Mouse (Mus musculus) kidney, adult 11 months (tissue): ENCODE measurements around the gene Naf1.

ENCODE experiments used
- DNase-seq: peaks from one replicate; pipeline ENCODE4 v3.0.0; 2022

Naf1 gene

DNA sequence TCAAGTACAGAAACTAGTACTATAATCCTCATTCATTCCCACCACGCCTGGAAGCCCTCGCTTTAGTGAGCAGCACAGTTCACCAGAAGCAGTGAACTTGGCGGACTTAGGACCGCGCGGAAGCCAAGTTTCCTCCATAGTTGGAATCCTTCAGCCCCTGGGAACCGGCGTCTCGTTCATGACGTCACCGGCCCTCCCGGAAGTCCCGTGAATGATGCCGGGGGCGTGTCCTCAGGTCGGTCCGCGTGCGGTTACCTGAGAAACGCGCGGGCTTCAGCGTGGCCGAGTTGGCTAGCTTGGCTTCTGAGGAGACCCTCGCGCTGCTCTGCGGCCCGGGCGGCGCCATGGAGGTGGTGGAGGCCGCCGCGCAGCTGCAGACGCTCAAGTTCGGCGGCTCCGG lies at the start of gene Naf1:
TSS of gene Naf1 (plus strand) at position 195 of the 400 bp plus-strand sequence.
- DNase-seq = peak; percentile 93

DNA sequence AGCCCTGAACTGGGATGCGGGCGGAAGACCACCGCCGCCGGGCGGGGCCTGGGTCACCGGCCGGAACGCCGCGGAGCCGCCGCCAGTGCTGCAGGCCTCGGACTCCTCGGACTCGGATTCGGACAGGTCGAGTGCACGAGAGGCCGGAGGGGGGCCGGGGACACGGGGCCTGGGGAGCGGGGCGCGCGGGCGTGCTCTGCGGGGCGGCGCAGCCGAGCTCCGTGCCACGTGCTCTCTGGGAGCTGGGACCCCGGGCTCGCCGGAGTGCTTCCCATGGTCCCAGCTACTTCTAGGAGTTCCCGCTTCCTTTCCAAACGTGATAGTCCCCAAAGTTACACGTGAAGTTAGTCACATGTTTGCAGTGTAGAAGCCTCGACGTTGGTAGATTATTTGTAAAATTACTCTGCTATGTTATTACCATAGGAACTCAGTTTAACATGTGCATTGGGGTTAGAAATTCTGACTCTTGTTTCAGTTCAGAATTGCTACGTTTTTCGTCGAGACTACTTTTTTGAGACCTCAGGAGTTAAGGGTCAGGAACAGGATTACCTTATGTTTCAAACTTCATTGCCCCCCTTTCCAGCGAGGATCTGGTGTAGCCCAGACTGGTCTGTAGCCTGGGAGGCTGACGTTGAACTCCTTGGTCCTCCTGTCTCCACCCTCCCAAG lies 1.0 kb downstream of the Naf1 start:
- DNase-seq = peak; percentile 13

DNA sequence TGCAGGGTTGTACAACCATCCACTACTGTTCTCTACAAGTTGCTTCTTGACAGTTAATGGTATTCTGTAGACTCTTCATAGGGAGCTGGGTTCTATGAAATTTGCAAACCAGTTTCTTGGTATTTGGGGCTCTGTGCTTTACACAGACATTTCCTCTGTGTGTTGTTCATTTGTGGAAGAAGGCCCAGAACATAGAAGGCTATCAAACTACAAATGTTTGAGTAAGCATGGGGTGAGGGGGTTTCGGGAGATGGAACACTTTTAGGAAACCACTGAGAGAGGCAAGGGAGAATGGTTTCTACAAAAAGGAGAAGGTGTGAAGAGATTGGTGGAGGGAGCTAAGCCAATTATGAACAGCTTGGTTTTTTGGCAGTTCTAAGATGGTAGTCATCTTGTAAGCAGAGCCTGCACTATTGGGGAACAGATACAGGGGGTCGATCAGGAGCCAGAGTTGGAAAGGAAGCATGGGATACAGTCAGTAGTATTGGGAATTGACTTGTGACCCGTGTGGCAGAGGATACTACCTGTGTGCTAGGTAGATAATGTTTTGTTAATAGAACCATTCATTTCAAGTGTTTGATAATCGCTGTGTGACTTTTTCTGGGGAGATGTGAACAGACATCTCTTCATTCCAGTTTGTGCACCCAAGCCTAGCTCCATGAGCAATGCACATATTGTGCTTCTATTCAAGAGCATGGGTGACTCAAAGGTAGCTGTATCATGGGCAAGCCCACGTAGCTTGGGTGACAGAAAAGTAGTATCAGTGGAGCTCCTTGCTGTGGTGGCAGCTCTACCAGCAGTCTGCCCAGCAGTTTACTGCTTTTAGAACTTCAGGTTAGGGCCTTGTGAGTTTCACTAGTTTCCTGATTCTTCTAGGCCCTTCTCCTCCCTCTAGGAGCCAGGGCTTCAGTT lies 1.8 kb downstream of the Naf1 start:
- DNase-seq = no peak

DNA sequence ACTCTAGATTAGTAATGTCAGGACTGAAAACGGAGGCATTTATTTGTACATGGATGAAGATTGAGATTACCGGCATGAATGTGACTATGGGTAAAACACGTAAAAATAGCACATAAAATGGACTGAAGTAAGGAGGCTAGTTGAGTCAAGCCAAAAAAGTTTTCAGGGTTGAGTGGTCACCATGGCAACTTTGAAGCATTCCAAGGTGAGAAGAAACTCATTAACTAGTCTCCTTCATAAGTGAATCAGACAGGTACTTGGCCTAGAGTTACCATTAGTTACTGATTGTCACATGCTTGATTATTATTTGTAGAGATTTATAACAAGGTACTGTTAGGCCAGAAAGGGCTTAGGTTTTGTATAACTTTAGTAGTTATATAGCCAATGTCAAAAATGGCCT lies 3.7 kb downstream of the Naf1 start:
- DNase-seq = peak; percentile 10

DNA sequence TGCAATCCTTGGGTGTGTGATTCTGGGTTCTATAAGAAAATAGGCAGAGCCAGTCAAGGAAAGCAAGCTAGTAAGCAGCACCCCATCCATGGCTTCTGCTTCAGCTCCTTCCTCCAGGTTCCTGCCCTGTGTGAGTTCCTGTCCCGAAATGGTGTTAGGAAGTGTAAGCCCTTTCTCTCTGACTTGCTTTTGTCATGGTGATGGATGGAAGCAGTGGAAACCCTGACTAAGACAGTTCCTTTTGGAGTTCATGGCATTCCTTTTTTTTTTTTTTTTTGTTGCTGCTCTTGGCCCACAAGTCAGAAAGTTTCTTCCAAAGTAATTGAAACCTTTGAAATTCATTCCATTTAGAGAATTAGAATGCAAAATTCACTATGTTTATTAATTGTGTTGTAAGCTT lies 5.1 kb downstream of the Naf1 start:
- DNase-seq = no peak

DNA sequence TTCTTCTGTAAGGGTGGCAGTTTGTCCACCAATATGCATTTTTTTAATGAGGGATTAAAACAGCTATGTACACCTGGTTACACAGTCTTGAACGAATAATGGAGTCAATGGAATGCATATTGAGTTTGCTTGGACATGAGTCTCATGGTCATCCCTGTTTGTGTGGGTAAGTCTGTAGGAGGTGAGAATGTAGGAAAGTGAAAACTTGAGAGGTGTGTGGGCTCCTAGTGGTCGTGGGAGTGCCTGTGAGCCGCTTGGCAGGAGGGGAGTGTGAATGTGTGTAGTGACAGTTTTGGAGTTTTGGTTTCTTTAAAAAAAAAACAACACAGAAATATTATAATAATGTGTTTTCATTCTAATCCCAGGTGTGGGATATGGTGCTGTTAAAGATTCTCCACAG lies 7.7 kb downstream of the Naf1 start:
- DNase-seq = no peak

DNA sequence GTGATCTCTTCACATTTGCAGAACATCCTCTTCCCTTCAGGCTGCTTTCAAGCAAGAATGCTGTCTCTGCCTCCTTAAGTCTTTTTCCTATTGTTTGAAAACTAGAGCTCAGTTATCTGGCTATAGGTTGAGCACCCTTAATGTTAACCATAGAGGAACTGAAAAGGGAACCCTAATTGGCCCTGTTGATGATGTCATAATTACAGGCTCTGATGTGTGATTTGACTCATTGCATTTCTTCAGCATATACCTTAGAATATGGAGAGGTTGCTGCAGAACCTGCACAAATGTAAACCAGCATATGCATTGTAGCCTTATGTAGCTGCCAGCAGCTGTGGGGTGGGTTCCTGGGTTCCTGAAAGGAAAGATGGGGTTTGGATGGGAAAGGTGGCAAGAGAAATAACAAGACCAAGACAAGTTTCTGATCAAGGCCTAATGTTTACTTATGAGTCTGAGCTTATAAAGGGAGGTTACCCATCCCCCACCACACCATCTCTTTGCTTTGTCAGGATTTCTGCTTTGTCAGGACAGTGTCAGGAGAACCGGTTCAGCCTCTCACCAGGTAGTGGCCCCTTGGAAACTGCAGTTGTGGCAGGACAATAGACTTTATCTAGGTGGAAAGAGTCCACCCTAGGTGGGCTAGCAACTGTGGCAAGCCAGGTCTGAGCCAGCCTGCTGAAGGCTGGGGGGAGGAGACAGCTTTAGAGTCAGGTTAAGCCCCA lies 9.4 kb downstream of the Naf1 start:
- DNase-seq = no peak

DNA sequence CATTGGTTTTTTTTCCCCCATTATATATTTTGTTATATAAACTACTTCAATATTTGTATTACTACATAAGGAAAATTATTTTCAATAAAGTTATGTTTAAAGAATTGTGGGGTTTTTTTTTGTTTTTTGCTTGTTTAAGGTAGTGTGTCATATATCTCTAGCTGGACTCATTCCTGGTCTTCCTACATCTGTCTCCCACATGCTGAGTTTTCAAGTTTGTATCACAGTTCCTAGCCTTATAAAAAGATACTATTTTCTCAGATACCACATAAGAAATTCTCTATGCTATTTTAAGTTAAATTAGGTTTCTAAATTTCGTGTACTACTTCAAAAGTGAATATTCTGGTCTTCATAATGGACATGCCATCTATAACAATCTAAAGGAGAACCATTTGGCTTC lies 23.8 kb downstream of the Naf1 start:
- DNase-seq = no peak

DNA sequence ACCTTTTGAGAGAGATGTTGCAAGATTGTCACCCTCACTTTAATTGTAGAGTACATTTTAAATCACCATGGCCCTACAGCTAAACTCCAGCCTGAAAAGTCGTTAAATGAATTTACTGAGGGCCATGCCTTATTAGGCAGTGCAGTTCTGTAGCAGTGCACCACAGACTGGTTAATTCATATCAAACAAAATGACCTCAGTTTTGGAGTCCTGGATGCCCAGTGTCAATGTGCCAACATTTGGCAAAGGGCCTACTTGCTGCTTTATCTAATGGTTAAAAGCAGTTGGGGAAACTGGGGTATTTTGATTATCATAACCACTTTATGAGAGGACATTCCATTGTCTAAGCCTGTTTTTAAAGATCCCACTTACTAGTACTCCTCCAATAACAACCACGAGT lies 31.9 kb downstream of the Naf1 start:
- DNase-seq = no peak

DNA sequence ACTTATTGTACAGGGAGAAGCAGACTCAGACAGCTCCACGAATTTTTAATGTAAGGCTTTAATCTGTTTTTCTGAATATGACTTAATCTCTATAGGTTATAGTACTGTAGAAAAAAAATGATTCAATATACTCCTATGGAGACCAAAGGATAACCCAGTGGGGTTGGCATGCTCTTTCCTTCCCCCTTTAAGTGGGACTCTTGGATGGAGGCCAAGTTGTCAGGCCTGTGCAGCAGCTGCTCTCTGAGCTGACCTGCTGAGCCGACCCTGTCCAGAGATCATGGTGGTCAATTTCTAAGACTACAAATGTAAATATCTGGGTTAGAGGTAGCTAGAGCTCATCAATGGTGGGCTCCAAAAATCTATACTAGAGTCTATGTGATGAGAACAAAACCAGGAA lies 45.0 kb downstream of the Naf1 start:
- DNase-seq = no peak

DNA sequence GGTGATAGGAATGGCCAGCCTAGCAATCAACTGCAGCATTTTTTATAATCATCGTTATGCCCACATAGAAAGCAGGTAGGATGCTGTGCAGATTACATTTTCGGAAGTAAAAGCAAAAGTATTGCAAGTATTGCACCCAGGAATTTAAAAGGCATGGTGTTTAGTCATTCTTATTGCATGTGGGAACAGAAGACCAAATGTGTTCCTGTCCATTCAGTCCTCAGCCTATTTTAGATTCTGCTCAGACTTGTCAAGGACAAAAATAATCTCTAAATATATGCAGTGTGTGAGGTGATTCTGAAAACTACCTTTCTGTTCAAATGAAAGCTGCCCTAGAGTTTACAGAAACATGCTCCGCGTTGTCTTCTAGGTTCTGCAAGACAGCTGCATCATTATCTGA lies 45.5 kb downstream of the Naf1 start:
- DNase-seq = no peak

DNA sequence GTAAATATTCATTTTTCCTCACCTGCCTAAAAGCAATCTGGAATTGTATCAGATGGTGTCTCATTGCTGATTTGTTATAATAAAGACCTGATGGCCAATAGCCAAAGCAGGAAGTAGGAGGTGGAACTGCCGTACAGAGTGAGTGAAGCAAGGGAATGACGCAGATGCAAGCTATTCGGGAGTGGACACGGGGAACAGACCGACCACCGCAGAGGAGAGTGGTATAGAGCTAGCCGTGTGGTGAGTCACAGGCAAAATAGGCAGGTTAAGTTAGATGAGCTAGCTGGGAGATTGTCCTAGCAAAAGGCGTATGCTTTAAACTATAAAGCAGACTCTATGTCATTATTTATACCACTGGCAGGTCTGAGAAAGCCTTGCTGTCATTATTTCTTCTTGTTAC lies 46.1 kb downstream of the Naf1 start:
- DNase-seq = no peak

DNA sequence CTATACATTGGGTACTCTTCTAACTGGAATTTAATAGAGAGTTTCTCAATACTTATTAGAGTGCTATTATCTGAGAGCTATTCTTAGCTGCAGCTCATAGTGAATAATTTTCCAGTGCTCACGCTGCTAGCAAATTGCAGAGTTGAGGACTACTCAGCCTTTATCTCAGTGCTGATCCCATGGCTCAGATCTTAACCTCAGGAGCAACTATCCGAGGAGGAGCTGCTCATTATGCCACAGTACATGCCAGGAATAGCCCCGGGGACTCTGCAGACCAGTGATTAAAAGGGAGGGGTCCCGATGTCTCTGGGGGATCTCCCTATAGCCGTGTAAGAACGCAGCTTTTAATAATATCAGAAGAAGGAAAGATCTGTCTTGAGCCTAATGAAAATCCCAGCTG lies 50.7 kb downstream of the Naf1 start:
- no peak for DNase-seq

DNA sequence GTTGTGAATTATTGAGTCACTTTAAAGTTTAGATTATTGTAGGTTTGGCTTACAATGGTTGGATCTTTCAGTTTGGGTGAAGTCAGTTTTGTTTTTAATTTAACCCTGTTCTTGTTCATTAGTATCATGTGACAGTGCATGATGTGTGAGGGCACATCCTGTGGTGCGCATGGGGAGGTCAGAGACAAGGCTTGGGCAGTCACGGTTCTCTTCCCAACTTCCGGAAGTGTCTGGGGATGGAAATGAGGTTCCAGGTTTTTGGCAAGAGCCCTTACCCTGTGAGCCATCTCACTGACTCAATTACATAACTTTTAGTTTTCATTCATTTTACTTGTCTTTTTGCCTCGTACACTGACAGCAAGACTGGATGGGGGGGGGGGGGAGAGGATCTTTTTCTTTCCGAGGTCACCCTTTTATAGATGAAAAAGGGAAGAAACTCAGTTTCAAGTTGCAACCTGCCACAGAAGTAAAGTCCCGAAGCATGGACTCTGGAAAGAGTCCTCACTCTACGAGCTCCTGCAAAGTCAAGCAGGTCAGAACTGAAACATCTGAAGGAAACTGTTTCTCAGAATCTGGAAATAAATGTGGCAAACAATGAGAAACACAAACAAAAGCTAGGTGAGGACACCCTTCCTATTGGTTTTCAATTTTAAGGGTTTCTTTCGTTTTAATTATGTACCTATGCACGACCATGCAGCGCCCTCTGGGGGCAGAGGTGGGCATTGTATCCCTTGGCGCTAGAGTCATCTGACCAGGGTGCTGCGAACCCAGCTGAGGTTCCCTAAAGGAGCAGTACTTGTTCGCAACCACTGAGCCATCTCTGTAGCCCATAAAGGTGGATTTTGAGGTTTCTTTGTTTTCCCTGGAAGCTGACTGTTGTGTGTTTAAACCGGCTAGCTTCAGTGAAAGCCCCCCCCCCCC lies 53.9 kb downstream of the Naf1 start:
- peak; percentile 3 for DNase-seq

DNA sequence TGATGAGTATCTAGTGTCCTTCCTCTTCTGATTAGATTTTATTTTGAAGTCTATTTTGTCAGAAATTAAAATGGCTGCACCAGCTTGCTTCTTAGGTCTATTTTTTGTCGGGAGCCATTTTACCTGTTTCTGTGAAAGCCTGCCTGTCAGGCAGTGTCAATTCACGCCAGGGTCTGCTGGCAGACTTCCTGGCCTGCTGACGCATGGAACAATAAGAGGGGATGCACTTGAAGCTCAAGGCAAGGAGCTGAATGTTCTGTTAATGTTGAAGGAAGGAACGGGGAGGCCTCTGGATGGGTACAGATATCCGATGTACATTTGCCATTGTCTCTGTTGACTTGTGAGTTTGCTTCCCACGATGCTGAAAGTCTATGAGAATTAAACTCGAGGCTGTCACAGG lies 56.0 kb downstream of the Naf1 start:
- no peak for DNase-seq

DNA sequence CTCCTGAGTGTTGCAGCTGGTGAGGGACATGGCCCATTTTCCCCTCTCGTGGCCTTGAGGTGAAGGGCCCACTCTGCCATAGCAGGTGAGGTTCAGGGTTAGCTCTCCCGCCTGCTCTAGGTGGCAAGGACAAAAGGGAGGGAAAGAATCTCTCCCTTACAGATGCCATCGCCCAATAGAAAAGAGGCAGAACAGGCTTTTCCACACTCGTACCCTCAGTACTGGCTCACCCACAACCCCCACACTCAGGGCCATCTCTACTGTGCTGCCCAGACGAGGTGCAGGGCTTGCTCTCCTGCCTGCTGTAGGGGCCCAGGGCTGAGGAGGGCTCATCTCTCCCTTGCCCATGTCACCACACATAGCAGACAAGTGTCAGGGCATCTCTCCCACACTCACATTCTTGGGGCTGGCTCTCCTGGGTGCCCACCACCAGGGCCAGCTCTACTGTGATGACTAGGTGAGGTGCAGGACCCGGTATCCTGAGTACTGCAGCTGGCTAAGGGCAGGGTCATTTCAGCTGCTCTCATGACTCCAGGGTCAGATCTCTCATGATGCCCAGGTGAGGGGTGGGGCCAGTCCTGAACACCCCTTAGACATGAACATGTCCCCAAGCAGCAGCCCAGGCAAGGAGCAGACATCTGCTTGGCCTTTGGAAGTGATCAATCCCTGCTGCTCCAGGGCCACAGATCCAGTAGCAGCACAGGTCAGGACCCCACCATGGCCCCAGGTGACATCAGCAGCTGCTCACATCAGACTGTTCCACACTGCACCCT lies 57.9 kb downstream of the Naf1 start:
- no peak for DNase-seq

DNA sequence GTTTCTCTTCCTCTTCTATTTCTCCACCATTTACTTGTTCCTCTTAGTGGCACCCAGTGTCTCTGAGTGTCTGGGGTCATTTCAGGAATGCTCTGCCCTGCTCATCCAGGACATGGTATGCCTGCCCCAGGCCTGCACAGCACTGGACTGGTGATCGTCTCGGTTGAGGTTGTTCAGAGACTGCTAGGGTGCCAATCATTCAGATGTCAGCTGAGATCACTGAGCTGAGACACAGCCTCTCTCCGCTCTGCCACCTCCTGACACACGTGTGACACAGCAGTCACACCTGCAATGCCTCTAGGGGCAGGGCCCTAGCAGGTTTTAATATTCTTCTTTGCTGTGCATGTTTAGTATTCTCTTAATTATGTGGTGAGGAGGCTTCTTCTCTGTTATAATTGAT lies 58.5 kb downstream of the Naf1 start:
- DNase-seq = no peak

DNA sequence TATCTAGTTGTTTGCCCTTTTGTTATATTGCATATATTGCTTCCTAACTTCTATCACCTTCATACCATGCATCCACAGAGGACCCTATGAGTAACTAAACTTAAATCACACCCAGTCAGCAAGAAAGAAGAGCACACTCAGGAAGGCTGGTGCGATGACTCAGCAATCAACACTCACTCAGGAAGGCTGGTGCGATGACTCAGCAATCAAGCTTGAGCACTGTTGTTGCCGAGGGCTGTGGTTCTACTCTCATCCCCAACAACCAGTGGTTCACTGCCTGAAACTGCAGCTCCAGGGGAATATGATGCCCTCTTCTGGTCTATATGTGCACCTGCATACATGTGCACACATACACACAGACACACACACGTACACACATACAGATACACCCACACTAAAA lies 73.7 kb downstream of the Naf1 start:
- no peak for DNase-seq

DNA sequence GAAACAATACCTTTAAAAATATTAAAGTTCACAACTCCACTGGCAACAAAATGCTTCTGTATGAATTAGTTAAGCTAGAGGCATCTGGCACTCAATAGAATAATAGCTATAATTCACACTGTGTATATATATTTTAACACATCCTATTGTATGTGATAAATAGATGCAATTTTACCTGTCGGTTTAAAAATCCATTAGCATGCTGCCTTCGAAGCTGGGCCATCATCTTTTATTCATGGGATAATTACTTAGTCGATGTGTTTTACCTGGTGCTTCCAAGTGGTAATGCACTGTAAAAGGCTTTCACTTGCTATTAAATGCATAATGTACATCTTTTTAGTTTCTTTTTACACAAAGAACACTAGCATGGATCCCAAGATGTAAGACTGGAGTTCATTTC lies 76.2 kb downstream of the Naf1 start:
- DNase-seq = no peak
